Mouse (Mus musculus) CH12F3 (cell line): ENCODE data around the gene Ctsa.
"Not testable (repeated sequence)": the region's sequence is repeated elsewhere in the genome, so short reads cannot be mapped to it uniquely, and the experiment has no call there.

Experiments used
- in situ Hi-C: fragments of 300-500 bp; cut with MboI; formaldehyde crosslinking; loops from 2 replicates; pipeline ENCODE4 v1.14.3; 2020; ENCODE audit warnings: low sequenced_read_pairs

The Ctsa gene

GRCm38 (mm10) chr2:164832748-164833301 is at the start of gene Ctsa:
Gene Ctsa (plus strand): TSS chr2:164832873.
- in situ Hi-C loops, result no loop called here

GRCm38 (mm10) chr2:164783926-164784581 is 48.6 kb upstream of the Ctsa start:
- in situ Hi-C loops, result no loop called here

GRCm38 (mm10) chr2:164784869-164785420 is 47.7 kb upstream of the Ctsa start:
- in situ Hi-C loops, result no loop called here

GRCm38 (mm10) chr2:164785481-164786387 is 46.9 kb upstream of the Ctsa start, which contains the start of gene Snx21:
Gene Snx21 (plus strand): TSS chr2:164785823.
- in situ Hi-C loops, result no loop called here

- in situ Hi-C loops, result no loop called here
These were observed 46.2 kb upstream of the Ctsa start for GRCm38 (mm10) chr2:164786388-164786885.

GRCm38 (mm10) chr2:164787032-164787431 is 45.6 kb upstream of the Ctsa start:
- in situ Hi-C loops, result no loop called here

GRCm38 (mm10) chr2:164787779-164788178 is 44.9 kb upstream of the Ctsa start:
- in situ Hi-C loops, result no loop called here

GRCm38 (mm10) chr2:164788411-164788810 is 44.3 kb upstream of the Ctsa start:
- in situ Hi-C loops, result no loop called here

GRCm38 (mm10) chr2:164790451-164790850 is 42.2 kb upstream of the Ctsa start:
- in situ Hi-C loops, result no loop called here

- in situ Hi-C loops, result no loop called here
These were observed 40.8 kb upstream of the Ctsa start for GRCm38 (mm10) chr2:164791841-164792261.

GRCm38 (mm10) chr2:164792400-164793190 is 40.1 kb upstream of the Ctsa start:
- in situ Hi-C loops, result no loop called here

- in situ Hi-C loops, result no loop called here
These were observed 39.4 kb upstream of the Ctsa start for GRCm38 (mm10) chr2:164793236-164793635.

GRCm38 (mm10) chr2:164793772-164794171 is 38.9 kb upstream of the Ctsa start:
- in situ Hi-C loops, result no loop called here

GRCm38 (mm10) chr2:164794293-164794692 is 38.4 kb upstream of the Ctsa start:
- in situ Hi-C loops, result no loop called here

- in situ Hi-C loops, result no loop called here
These were observed 36.8 kb upstream of the Ctsa start for GRCm38 (mm10) chr2:164795868-164796267.

GRCm38 (mm10) chr2:164798554-164798953 is 34.1 kb upstream of the Ctsa start:
- in situ Hi-C loops, result not testable (repeated sequence)

GRCm38 (mm10) chr2:164800252-164801004 is 32.2 kb upstream of the Ctsa start:
- in situ Hi-C loops, result no loop called here

- in situ Hi-C loops, result no loop called here
These were observed 29.3 kb upstream of the Ctsa start for GRCm38 (mm10) chr2:164803201-164803920.

- in situ Hi-C loops, result no loop called here
These were observed 28.8 kb upstream of the Ctsa start for GRCm38 (mm10) chr2:164803921-164804313.
